Mouse (Mus musculus) myocyte (in vitro differentiated cells): ENCODE measurements around the gene Ndufs8.

Experiments
- E2F4 ChIP-seq: IDR thresholded peaks from one replicate; pipeline ENCODE4 v1.6.1; 2011; ENCODE audit warnings: mild to moderate bottlenecking, control low read depth, moderate library complexity; ENCODE audit not compliant: insufficient read depth
- MAX ChIP-seq: IDR thresholded peaks from one replicate; pipeline ENCODE4 v1.6.1; 2011; ENCODE audit warnings: low read depth, mild to moderate bottlenecking, control low read depth
- MYOD1 ChIP-seq, 3 experiments: IDR thresholded peaks; one replicate each; pipeline ENCODE4 v1.6.1; 2011; ENCODE audit warnings: control low read depth in 2 of 3, low read depth in 2 of 3, mild to moderate bottlenecking in 2 of 3, moderate library complexity in 1 of 3; ENCODE audit not compliant: insufficient read length in 2 of 3, control insufficient read depth in 1 of 3
- POLR2A ChIP-seq: IDR thresholded peaks from one replicate; pipeline ENCODE4 v1.6.1; 2011; ENCODE audit warnings: low read depth, mild to moderate bottlenecking, control low read depth, moderate library complexity; ENCODE audit not compliant: insufficient read length
- POLR2AphosphoS2 ChIP-seq: IDR thresholded peaks from one replicate; pipeline ENCODE4 v1.6.1; 2011; ENCODE audit warnings: low read depth, control low read depth; ENCODE audit not compliant: insufficient read length
- REST ChIP-seq: IDR thresholded peaks from one replicate; pipeline ENCODE4 v1.6.1; 2011; ENCODE audit warnings: mild to moderate bottlenecking, control low read depth, moderate library complexity; ENCODE audit not compliant: insufficient read depth, insufficient read length
- TCF12 ChIP-seq: IDR thresholded peaks from one replicate; pipeline ENCODE4 v1.6.1; 2011; ENCODE audit warnings: mild to moderate bottlenecking, control low read depth; ENCODE audit not compliant: poor library complexity, insufficient read depth, severe bottlenecking
- USF1 ChIP-seq: IDR thresholded peaks from one replicate; pipeline ENCODE4 v1.6.1; 2011; ENCODE audit warnings: low read depth, mild to moderate bottlenecking, control low read depth, moderate library complexity

GRCm38 (mm10) chr19:3923586-3923985, 11.0 kb upstream of the Ndufs8 start:
- TF ChIP-seq POLR2A, result peak; percentile 43
- TF ChIP-seq TCF12, result peak; percentile 99
- peak; percentile 97 to 100 (median 98) for TF ChIP-seq MYOD1 (IDR thresholded peaks at IDR 0.05; ENCODE audit: control insufficient read depth in 1 of 3, insufficient read length in 2 of 3, low read depth in 2 of 3)
- TF ChIP-seq USF1, result peak; percentile 40
- TF ChIP-seq MAX, result no peak
- peak; percentile 72 for TF ChIP-seq POLR2AphosphoS2
- no peak for TF ChIP-seq E2F4
- TF ChIP-seq REST, result no peak
